Mouse (Mus musculus) olfactory bulb, adult 2 months (tissue): ENCODE results near the gene C2. TPM values are rescaled to one million over a fixed set of nuclear protein-coding genes. Genes with fewer than 3 reads are reported as not detected.

ENCODE experiments used
- H3K27ac ChIP-seq: fragments of 200-500 bp; 2 replicates; pipeline ENCODE4 v1.5.1; 2012; ENCODE audit warnings: low read depth, low read length; ENCODE audit not compliant: insufficient read depth
- H3K4me1 ChIP-seq: fragments of 200-500 bp; 2 replicates; pipeline ENCODE4 v1.6.1; 2012; ENCODE audit warnings: low read length; ENCODE audit not compliant: control insufficient read depth, insufficient read depth
- H3K4me3 ChIP-seq: fragments of 200-500 bp; 2 replicates; pipeline ENCODE4 v1.5.1; 2012; ENCODE audit warnings: mild to moderate bottlenecking, low read depth, low read length, moderate library complexity; ENCODE audit not compliant: insufficient read depth
- CTCF ChIP-seq: fragments of 200-500 bp; IDR thresholded peaks from 2 replicates; pipeline ENCODE4 v1.5.1; 2012; ENCODE audit warnings: low read depth, mild to moderate bottlenecking, low read length, moderate library complexity; ENCODE audit not compliant: insufficient read depth
- POLR2A ChIP-seq: fragments of 200-500 bp; IDR thresholded peaks from 2 replicates; pipeline ENCODE4 v1.6.1; 2012; ENCODE audit warnings: mild to moderate bottlenecking, low read depth, low read length, moderate library complexity; ENCODE audit not compliant: insufficient read depth
- WGBS: fragments of 180-500 bp; shearing (Covaris S2); methylation state at CpG from one replicate; pipeline ENCODE4 v1.1.7; 2018; 5-methylcytosine and 5-hydroxymethylcytosine counted together
- polyA plus RNA-seq: library from polyadenylated mRNA; stranded (reverse); fragments of >200 nt; gene quantifications from 2 replicates; pipeline ENCODE4 v1.2.4, GENCODE M21; 2012; ENCODE audit warnings: low replicate concordance; ENCODE audit not compliant: missing spikeins, insufficient read depth, insufficient read length

Gene C2
- polyA plus RNA-seq, 1 experiment: not detected

DNA sequence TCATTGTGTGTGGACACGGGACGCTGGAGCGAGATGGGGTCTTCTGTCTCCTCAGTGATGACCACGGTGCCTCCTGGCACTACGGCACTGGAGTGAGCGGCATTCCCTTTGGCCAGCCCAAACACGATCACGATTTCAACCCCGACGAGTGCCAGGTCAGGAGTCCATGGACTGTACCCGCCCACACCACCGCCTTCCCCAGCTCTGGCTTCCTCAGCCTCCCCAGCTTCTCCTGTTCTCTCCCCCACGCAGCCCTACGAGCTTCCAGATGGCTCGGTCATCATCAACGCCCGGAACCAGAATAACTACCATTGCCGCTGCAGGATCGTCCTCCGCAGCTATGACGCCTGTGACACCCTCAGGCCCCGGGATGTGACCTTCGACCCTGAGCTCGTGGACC is 36.0 kb upstream of the C2 start:
- TF ChIP-seq CTCF: no peak
- no peak for TF ChIP-seq POLR2A
- H3K27ac ChIP-seq: no peak overlapping the region
- no peak overlapping the region for H3K4me3 ChIP-seq
- H3K4me1 ChIP-seq: peaks cover 10% of the 10 kb centered on the region
- WGBS: 83% methylated on average over 24 of the region's 24 CpGs

DNA sequence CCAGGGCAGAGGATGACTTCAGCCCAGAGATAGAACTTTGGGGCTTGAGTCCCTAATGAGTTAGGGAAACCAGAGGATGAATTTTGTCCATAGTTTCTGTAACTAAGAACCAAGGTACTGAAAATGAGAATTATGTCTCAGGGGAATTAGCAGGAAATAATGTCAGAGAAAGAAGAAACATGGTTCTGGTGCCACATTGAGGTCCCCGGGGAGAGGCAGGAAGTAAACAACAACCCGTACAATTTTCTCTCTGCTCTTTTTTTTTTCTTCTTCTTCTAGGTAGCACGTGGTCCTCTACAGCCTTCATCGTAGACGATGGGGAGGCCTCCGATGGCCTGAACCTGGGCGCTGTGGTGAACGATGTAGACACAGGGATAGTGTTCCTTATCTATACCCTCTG is 34.2 kb upstream of the C2 start:
- WGBS: 76% methylated on average over 8 of the region's 8 CpGs
- Histone ChIP-seq H3K4me1 (peaks cover 10% of the 10 kb centered on the region), H3K4me3 (peak overlapping the region; percentile 97), H3K27ac (no peak overlapping the region)
- TF ChIP-seq POLR2A: no peak
- no peak for TF ChIP-seq CTCF

DNA sequence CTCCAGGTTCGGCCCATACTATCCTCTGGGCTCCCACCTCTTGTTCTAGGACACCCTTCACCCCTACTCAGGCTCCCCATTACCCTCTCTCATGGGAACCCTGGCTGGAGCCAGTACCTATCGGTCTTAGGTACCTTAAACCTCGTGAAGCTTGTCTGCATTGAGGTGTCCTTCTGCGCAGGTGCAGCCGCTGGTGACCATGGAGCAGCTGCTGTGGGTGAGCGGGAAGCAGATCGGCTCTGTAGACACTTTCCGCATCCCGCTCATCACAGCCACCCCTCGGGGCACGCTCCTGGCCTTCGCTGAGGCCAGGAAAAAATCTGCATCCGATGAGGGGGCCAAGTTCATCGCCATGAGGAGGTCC is 33.7 kb upstream of the C2 start:
- Histone ChIP-seq H3K4me3 (peak overlapping the region; percentile 97), H3K4me1 (peaks cover 10% of the 10 kb centered on the region), H3K27ac (0 out of 2 replicates have a peak overlapping the region, but pooled peaks have one; percentile 67)
- WGBS: 4% methylated on average over 14 of the region's 14 CpGs
- TF ChIP-seq CTCF: no peak
- TF ChIP-seq POLR2A: no peak

DNA sequence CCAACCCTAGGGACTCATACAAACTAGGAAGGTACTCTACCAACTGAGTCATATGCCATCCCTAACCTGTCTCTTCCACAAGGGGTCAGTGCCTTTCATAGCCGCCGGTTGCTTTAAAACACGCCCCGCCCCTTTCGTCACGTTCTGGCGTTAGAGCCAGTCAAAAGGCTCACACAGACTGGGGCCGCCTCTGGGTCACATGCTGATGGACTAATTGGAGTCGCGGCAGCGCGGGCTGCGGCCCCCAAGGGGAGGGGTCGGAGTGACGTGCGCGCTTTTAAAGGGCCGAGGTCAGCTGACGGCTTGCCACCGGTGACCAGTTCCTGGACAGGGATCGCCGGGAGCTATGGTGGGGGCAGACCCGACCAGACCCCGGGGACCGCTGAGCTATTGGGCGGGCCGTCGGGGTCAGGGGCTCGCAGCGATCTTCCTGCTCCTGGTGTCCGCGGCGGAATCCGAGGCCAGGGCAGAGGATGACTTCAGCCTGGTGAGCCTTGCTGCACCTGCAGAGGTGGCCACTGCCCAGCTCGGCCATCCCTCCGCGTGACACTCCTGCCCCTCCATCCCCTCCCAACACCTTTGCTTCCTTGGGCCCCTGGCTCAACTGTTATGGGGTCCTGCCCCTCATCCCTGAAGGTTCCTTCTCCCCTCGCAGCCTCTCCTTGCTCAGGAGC is 33.1 kb upstream of the C2 start, which contains the start of gene Neu1:
TSS of gene Neu1 (plus strand) at position 193 of the 674 bp plus-strand sequence.
- Histone ChIP-seq H3K4me3 (peak within 1 kb of the TSS; percentile 97), H3K27ac (peak within 1 kb of the TSS; percentile 67; the same call in 1 of the 2 replicates), H3K4me1 (peaks cover 10% of the 10 kb centered on the region)
- TF ChIP-seq POLR2A (peak; percentile 43; the same call in 1 of the 2 replicates), CTCF (no peak)
- under 1% methylated on average over 38 of the region's 38 CpGs for WGBS

DNA sequence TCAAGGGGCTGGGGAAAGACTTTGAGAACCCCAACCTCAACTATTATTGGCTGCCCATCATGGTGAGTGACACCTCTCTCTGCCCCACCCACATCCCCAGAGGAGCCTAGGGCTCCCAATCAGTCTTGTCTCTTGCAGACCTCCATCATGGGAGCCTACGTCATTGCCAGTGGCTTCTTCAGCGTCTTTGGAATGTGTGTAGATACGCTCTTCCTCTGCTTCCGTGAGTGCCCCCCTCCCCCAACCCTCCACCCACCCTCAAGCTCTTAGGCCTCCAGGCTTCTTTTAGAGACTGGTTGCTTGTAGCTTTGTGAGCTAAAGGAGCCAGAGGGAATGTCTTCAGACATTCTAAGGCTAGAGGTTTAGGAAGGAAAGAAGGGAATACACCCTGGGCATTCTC is 30.8 kb upstream of the C2 start:
- H3K4me3 ChIP-seq: no peak overlapping the region
- H3K4me1 ChIP-seq: peaks cover 7% of the 10 kb centered on the region
- no peak overlapping the region for H3K27ac ChIP-seq
- WGBS: 72% methylated on average over 4 of the region's 4 CpGs
- TF ChIP-seq CTCF (no peak), POLR2A (no peak)

DNA sequence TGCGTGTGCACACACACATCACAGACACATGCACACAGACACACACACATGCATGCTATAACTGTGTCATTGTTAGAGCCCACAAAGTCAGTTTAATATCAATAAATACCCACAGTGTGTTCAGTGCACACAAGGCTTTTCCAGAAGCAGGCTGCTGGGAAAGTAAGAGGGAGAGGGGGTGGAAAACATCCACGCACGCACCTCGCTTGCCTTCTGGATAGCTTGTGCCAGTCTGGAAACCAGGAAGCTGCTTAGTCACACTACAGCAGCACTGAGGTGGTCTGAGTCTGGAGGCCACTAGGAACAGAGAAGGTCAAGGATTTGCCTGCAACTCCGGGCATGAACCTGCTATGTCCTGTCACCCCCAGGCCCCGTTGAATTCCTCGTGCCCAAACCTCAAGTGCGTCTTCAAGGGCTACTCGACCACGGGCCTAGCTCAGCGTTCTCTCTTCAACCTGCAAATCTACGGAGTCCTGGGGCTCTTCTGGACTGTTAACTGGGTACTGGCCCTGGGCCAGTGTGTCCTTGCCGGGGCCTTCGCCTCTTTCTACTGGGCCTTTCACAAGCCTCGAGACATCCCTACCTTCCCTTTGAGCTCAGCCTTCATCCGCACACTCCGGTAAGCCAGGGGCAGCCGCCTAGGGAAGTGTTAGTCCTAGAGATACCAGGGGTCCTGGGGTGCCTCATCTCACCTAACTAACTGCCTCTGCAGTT is 29.4 kb upstream of the C2 start:
- no peak for TF ChIP-seq CTCF
- TF ChIP-seq POLR2A: no peak
- peaks cover 5% of the 10 kb centered on the region for H3K4me1 ChIP-seq
- H3K4me3 ChIP-seq: no peak overlapping the region
- no peak overlapping the region for H3K27ac ChIP-seq
- WGBS: 86% methylated on average over 18 of the region's 18 CpGs

DNA sequence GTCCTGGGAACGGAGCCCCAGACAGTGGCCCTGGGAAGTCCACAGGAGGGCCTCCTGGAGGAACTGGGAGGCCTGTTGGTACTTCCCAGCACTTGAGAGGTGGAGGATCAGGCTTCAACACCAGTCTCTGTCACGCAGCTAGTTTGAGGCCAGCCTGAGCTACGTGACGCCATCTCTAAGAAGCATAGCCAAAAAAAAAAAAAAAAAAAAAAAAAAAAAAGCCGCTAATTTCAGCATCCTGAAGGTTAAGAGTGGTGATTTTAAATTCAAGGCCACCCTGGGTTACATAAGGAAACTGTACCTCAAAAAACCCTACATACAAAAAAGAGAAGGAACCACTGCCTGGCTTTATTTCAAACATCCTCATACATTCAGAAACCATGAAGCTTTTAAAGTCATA is 26.2 kb upstream of the C2 start:
- 62% methylated on average over 5 of the region's 5 CpGs for WGBS
- no peak overlapping the region for H3K4me3 ChIP-seq
- TF ChIP-seq CTCF (no peak), POLR2A (no peak)
- no peak overlapping the region for H3K27ac ChIP-seq
- no peaks in the 10 kb centered on the region for H3K4me1 ChIP-seq

DNA sequence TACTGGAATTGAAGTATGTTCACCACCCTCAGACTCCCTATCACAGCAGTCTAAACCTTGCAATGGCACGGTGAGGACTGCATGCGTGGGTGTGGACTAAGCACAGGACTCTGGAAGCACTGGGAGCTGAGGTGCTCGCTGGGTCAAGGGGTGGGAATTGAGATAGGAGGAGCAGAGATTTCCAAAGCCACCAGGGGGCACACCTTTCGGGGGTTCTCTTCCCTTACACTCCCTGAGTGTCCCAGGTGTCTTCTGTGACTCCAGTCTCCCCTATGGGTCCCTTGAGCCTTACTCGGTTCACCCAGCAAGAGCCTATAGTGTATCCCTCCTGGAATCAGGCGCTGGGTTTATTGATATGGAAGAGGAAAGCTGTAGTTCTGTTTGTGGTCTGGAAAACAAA is 24.9 kb upstream of the C2 start:
- WGBS: 54% methylated on average over 6 of the region's 6 CpGs
- Histone ChIP-seq H3K27ac (no peak overlapping the region), H3K4me1 (no peaks in the 10 kb centered on the region), H3K4me3 (no peak overlapping the region)
- TF ChIP-seq CTCF (no peak), POLR2A (no peak)

DNA sequence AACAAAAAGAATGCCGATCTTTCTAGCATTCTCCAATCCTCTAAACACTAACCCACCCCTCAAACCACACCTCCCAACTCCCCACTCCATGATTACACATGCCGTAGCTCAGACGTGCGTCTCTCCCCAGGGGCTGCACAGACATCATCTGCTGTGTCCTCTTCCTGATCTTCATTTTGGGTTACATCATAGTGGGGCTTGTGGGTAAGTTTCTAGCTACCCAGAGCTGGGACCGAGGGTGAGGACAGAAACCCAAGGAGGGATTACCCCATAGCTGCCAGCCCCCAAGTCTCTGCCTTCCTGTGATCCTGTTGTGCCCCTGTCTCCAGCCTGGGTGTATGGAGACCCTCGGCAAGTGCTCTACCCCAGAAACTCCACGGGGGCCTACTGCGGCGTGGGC is 19.1 kb upstream of the C2 start:
- Histone ChIP-seq H3K4me3 (no peak overlapping the region), H3K4me1 (no peaks in the 10 kb centered on the region), H3K27ac (no peak overlapping the region)
- 72% methylated on average over 9 of the region's 9 CpGs for WGBS
- TF ChIP-seq CTCF (no peak), POLR2A (no peak)
